Mouse (Mus musculus) stomach, embryonic 16.5 days (tissue): ENCODE measurements around the gene Hsf4. TPM values are rescaled to one million over a fixed set of nuclear protein-coding genes. Genes with fewer than 3 reads are reported as not detected.

Experiments
- ATAC-seq: fragments of 200-750 bp; cut with Nextera tagmentation; 2 replicates; pipeline ENCODE4 v1.8.0; 2017; ENCODE audit warnings: moderate number of reproducible peaks, moderate TSS enrichment; ENCODE audit not compliant: insufficient read depth, low FRiP score
- H3K27ac ChIP-seq: fragments of 300-500 bp; sonication (generic); 2 replicates; pipeline ENCODE4 v1.5.1; 2014; ENCODE audit warnings: low read length
- H3K27me3 ChIP-seq: fragments of 300-500 bp; sonication (generic); 2 replicates; pipeline ENCODE4 v1.6.1; 2014; ENCODE audit warnings: low read length, control low read depth, mixed read lengths; ENCODE audit not compliant: control insufficient read depth, insufficient read depth
- H3K36me3 ChIP-seq: fragments of 300-500 bp; sonication (generic); 2 replicates; pipeline ENCODE4 v1.6.1; 2014; ENCODE audit warnings: low read length; ENCODE audit not compliant: control insufficient read depth, insufficient read depth
- H3K4me1 ChIP-seq: fragments of 300-500 bp; sonication (generic); 2 replicates; pipeline ENCODE4 v1.6.1; 2014; ENCODE audit warnings: low read length, control low read depth, mixed read lengths; ENCODE audit not compliant: control insufficient read depth, insufficient read depth
- H3K4me2 ChIP-seq: fragments of 300-500 bp; sonication (generic); 2 replicates; pipeline ENCODE4 v1.6.1; 2014; ENCODE audit warnings: low read depth, low read length, mixed read lengths
- H3K4me3 ChIP-seq: fragments of 300-500 bp; sonication (generic); replicated peaks from 2 replicates; pipeline ENCODE4 v1.5.1; 2014; ENCODE audit warnings: mild to moderate bottlenecking, low read length
- H3K9ac ChIP-seq: fragments of 300-500 bp; sonication (generic); 2 replicates; pipeline ENCODE4 v1.6.1; 2014; ENCODE audit warnings: low read length
- H3K9me3 ChIP-seq: fragments of 300-500 bp; sonication (generic); replicated peaks from 2 replicates; pipeline ENCODE4 v1.6.1; 2016; ENCODE audit warnings: low read length, control low read depth; ENCODE audit not compliant: control insufficient read depth
- WGBS: fragments of 180-500 bp; shearing (Covaris S2); extraction: QIAGEN DNeasy Blood & Tissue Kit; methylation state at CpG from one replicate; pipeline ENCODE4 v1.1.7; 2014; 5-methylcytosine and 5-hydroxymethylcytosine counted together
- polyA plus RNA-seq: library from polyadenylated mRNA; unstranded; fragments of >200 nt; fragmentation: Nextera tagmentation; extraction: Ambion mirVana; gene quantifications from 2 replicates; pipeline ENCODE4 v1.2.1, GENCODE M21; 2015

Hsf4 gene
- polyA plus RNA-seq, 1 experiment from 2014 or later = not detected

GRCm38 (mm10) chr8:105276292-105277120, 6.9 kb downstream of the Hsf4 start:
- peak overlapping the region; percentile 68 for H3K4me2 ChIP-seq
- H3K4me1 ChIP-seq = peaks cover 16% of the 10 kb centered on the region
- no peaks in the 10 kb centered on the region for H3K36me3 ChIP-seq
- peak overlapping the region; percentile 47 for H3K4me3 ChIP-seq
- H3K27me3 ChIP-seq = peaks cover 68% of the 10 kb centered on the region
- 4% methylated on average over 30 of the region's 30 CpGs for WGBS
- H3K9ac ChIP-seq = peak overlapping the region; percentile 60
- H3K27ac ChIP-seq = no peak overlapping the region
- peak; percentile 68; the same call in 1 of the 2 replicates for ATAC-seq
- H3K9me3 ChIP-seq = no peaks in the 10 kb centered on the region

DNA sequence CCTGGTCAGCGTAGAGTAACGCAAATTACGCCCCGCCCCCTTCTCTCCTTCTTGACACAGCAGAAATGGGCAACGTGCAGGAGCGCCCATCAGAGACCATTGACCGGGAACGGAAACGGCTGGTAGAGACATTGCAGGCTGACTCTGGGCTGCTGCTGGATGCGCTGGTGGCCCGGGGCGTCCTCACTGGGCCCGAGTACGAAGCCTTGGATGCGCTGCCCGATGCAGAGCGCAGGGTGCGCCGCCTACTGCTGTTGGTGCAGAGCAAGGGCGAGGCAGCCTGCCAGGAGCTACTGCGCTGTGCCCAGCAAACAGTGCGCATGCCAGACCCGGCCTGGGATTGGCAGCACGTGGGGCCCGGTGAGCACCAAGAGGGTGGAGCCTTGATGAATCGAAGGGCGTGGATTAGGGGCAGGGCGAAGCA, 9.3 kb downstream of the Hsf4 start:
- H3K9ac ChIP-seq = no peak overlapping the region

DNA sequence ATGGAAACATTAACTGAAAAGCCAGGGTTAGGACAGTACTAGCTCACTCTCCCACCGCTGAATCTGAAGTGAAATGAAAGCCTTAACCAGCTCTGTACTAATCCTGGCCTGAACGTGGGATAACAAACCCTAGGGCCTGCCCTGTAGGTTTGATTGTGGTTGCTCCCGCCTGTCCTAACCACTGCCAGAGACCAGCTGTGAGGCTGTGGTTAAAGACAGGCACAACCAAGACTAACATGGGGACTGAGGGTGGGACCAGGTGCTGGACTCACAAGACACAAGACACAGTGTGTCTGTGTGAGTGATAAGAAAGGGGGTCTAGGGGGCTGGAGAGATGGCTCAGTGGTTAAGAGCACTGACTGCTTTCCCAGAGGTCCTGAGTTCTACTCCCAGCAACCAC, 11.0 kb downstream of the Hsf4 start:
- ATAC-seq = no peak
- Histone ChIP-seq H3K4me2 (no peak overlapping the region), H3K4me3 (no peak overlapping the region), H3K27ac (no peak overlapping the region), H3K36me3 (no peaks in the 10 kb centered on the region), H3K4me1 (peaks cover 16% of the 10 kb centered on the region), H3K9me3 (no peaks in the 10 kb centered on the region), H3K27me3 (peaks cover 38% of the 10 kb centered on the region), H3K9ac (no peak overlapping the region)
- 77% methylated on average over 3 of the region's 3 CpGs for WGBS

More for the DNA sequence above, 9.3 kb downstream of the Hsf4 start:
- H3K27ac ChIP-seq = no peak overlapping the region
- H3K4me1 ChIP-seq = peaks cover 16% of the 10 kb centered on the region
- peaks cover 54% of the 10 kb centered on the region for H3K27me3 ChIP-seq
- peak overlapping the region; percentile 50 for H3K4me2 ChIP-seq
- no peaks in the 10 kb centered on the region for H3K9me3 ChIP-seq
- WGBS = 2% methylated on average over 28 of the region's 28 CpGs
- H3K36me3 ChIP-seq = no peaks in the 10 kb centered on the region
- peak; percentile 71 for ATAC-seq
- H3K4me3 ChIP-seq = peak overlapping the region; percentile 22

DNA sequence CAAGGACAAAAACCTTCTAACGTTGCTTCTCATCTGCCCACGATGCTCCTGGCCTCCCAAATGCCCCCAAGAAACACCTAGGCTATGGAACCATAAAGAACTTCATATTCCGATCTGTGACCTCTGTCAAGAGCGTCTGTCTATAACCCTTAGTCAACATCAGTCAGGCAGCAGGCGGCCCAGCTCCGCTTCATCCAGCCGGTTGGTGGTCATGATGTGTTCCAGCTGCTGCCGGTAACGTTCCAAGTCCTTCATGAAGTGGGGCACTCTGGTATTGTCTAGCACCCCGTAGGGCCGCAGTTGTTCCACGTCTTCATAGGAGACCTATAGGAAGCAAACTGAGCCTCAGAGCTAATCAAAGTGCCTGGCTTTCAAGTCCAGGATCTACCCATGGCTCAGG, 12.2 kb downstream of the Hsf4 start:
- Histone ChIP-seq H3K9me3 (no peaks in the 10 kb centered on the region), H3K27ac (no peak overlapping the region)
- 78% methylated on average over 12 of the region's 12 CpGs for WGBS

DNA sequence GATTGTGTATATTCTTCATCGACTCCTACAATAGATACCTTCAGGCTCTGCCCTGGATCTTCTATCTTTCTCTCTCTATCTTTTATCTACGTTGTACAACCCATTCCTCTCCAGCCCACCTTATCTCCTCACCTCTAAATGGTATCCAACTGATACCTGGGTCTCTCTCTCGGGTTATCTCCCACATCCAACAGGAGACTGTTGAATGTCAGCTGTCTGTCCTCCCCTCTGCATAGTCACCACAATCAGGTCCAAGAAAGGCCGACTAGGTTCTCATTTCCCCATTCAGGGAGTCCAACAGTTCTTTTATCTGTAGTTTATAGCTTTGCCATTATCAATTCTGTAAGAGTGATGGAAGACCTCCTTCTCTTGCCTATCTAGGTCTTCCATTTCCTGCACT, 12.6 kb downstream of the Hsf4 start:
- Histone ChIP-seq H3K27me3 (peaks cover 26% of the 10 kb centered on the region), H3K4me1 (peaks cover 7% of the 10 kb centered on the region; the same call in 1 of the 2 replicates), H3K9ac (no peak overlapping the region), H3K9me3 (no peaks in the 10 kb centered on the region), H3K4me3 (no peak overlapping the region), H3K27ac (no peak overlapping the region), H3K36me3 (no peaks in the 10 kb centered on the region), H3K4me2 (no peak overlapping the region)
- no peak for ATAC-seq
- 84% methylated on average over 4 of the region's 4 CpGs for WGBS

More for the DNA sequence above, 12.2 kb downstream of the Hsf4 start:
- H3K27me3 ChIP-seq = peaks cover 30% of the 10 kb centered on the region
- no peak overlapping the region for H3K9ac ChIP-seq
- H3K36me3 ChIP-seq = no peaks in the 10 kb centered on the region
- H3K4me1 ChIP-seq = peaks cover 7% of the 10 kb centered on the region; the same call in 1 of the 2 replicates
- H3K4me2 ChIP-seq = no peak overlapping the region
- no peak overlapping the region for H3K4me3 ChIP-seq
- no peak for ATAC-seq

DNA sequence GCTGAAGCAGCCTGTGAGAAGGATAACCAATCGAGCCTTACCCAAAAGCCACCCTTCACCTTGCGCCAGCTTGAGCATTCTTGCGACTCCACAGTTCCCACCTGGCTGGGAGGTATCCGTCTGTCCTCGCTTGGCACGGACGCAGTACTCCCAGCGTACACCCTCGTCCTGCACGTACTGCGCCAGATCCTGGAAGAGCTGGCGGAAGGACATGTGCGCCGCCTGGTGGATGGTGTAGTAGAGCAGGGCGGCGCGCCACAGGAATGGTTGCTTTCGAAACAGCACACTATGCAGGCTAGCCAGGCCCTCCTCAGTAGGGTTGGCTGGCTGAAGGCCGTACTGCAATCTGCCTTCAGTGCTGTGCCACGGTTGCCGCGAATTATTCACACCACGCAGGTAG, 13.5 kb downstream of the Hsf4 start:
- Histone ChIP-seq H3K4me1 (peaks cover 7% of the 10 kb centered on the region; the same call in 1 of the 2 replicates), H3K36me3 (no peaks in the 10 kb centered on the region), H3K9ac (no peak overlapping the region), H3K4me3 (no peak overlapping the region), H3K27ac (no peak overlapping the region), H3K4me2 (no peak overlapping the region), H3K27me3 (peaks cover 20% of the 10 kb centered on the region), H3K9me3 (no peaks in the 10 kb centered on the region)
- WGBS = 28% methylated on average over 23 of the region's 23 CpGs
- peak; percentile 64 for ATAC-seq

DNA sequence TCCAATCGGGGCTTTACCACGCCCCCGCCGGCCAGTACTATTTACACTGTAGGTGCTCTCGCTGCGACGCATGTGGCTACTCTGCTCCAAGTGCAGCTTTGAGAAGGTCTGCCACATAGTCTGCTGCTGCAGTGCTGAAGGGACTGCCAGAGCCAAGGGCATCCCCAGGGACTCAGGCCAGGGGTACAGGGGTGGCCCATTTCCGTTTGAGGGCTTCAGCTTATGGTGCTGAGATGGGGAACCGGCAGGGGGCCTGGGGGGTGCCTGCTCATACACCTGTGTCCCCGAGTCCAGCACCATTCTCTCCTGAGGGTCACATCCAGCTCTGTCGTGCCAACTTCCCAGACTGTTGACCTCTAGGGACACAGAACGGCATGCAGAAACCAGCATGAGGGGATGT, 15.9 kb downstream of the Hsf4 start:
- no peaks in the 10 kb centered on the region for H3K36me3 ChIP-seq
- no peak overlapping the region for H3K4me3 ChIP-seq
- ATAC-seq = no peak
- peaks cover 3% of the 10 kb centered on the region; the same call in 1 of the 2 replicates for H3K27me3 ChIP-seq
- H3K4me2 ChIP-seq = no peak overlapping the region
- H3K4me1 ChIP-seq = peaks cover 18% of the 10 kb centered on the region
- H3K9me3 ChIP-seq = no peaks in the 10 kb centered on the region
- WGBS = 49% methylated on average over 12 of the region's 12 CpGs
- no peak overlapping the region for H3K9ac ChIP-seq
- H3K27ac ChIP-seq = no peak overlapping the region

DNA sequence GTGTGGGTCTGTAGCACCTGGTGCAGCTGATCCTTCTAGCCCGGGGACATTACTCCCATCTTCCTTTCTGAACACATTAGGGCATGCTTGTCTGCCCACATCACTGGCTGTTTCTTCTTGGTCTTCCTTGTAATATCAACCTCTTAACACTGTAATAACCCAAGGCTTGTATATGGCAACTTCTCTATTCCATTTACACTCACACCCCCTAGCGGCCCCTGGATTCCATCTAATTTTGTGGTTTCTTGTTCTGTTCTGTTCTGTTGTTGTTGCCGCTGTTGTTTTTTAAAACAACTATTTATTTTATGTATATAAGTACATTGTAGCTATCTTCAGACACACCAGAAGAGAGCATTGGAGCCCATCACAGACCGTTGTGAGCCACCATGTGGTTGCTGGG, 17.3 kb downstream of the Hsf4 start:
- Histone ChIP-seq H3K4me3 (no peak overlapping the region), H3K9ac (no peak overlapping the region), H3K4me2 (no peak overlapping the region), H3K4me1 (peaks cover 21% of the 10 kb centered on the region), H3K27ac (no peak overlapping the region), H3K9me3 (no peaks in the 10 kb centered on the region), H3K36me3 (no peaks in the 10 kb centered on the region), H3K27me3 (peaks cover 6% of the 10 kb centered on the region; the same call in 1 of the 2 replicates)
- WGBS = 90% methylated on average over 4 of the region's 4 CpGs
- ATAC-seq = no peak

GRCm38 (mm10) chr8:105288231-105288630, 18.6 kb downstream of the Hsf4 start:
- Histone ChIP-seq H3K27ac (no peak overlapping the region; the same call in 1 of the 2 replicates), H3K36me3 (no peaks in the 10 kb centered on the region), H3K27me3 (peaks cover 6% of the 10 kb centered on the region; the same call in 1 of the 2 replicates), H3K4me1 (peaks cover 21% of the 10 kb centered on the region), H3K4me2 (peak overlapping the region; percentile 93), H3K9me3 (no peaks in the 10 kb centered on the region), H3K9ac (no peak overlapping the region), H3K4me3 (peak overlapping the region; percentile 64)
- no peak for ATAC-seq
- WGBS = 84% methylated on average over 5 of the region's 5 CpGs
